Mouse (Mus musculus) midbrain, embryonic 13.5 days (tissue): ENCODE data around the gene Uba7. TPM values are rescaled to one million over a fixed set of nuclear protein-coding genes. Genes with fewer than 3 reads are reported as not detected.

ENCODE experiments used
- ATAC-seq: fragments of 200-750 bp; cut with Nextera tagmentation; 2 replicates; pipeline ENCODE4 v1.8.0; 2017; ENCODE audit warnings: mild to moderate bottlenecking, moderate TSS enrichment, moderate library complexity
- H3K27ac ChIP-seq: fragments of 300-500 bp; sonication (generic); 2 replicates; pipeline ENCODE4 v1.5.1; 2015; ENCODE audit warnings: inconsistent platforms, mild to moderate bottlenecking, moderate library complexity
- H3K27me3 ChIP-seq: fragments of 300-500 bp; sonication (generic); 2 replicates; pipeline ENCODE4 v1.6.1; 2015; ENCODE audit warnings: mild to moderate bottlenecking, inconsistent platforms
- H3K36me3 ChIP-seq: fragments of 300-500 bp; sonication (generic); 2 replicates; pipeline ENCODE4 v1.6.1; 2015; ENCODE audit warnings: mild to moderate bottlenecking, inconsistent platforms
- H3K4me1 ChIP-seq: fragments of 300-500 bp; sonication (generic); replicated peaks from 2 replicates; pipeline ENCODE4 v1.6.1; 2015; ENCODE audit warnings: inconsistent platforms
- H3K4me2 ChIP-seq: fragments of 300-500 bp; sonication (generic); replicated peaks from 2 replicates; pipeline ENCODE4 v1.6.1; 2015; ENCODE audit warnings: moderate library complexity, mild to moderate bottlenecking, inconsistent platforms
- H3K4me3 ChIP-seq: fragments of 300-500 bp; sonication (generic); replicated peaks from 2 replicates; pipeline ENCODE4 v1.5.1; 2015; ENCODE audit warnings: mild to moderate bottlenecking, inconsistent platforms
- H3K9ac ChIP-seq: fragments of 300-500 bp; sonication (generic); replicated peaks from 2 replicates; pipeline ENCODE4 v1.6.1; 2015; ENCODE audit warnings: mild to moderate bottlenecking, inconsistent platforms
- H3K9me3 ChIP-seq: fragments of 300-500 bp; sonication (generic); 2 replicates; pipeline ENCODE4 v1.6.1; 2016; ENCODE audit warnings: mild to moderate bottlenecking, inconsistent platforms
- WGBS: fragments of 180-500 bp; shearing (Covaris S2); methylation state at CpG from one replicate; pipeline ENCODE4 v1.1.7; 2015; 5-methylcytosine and 5-hydroxymethylcytosine counted together
- polyA plus RNA-seq: library from polyadenylated mRNA; unstranded; fragments of >200 nt; fragmentation: Nextera tagmentation; extraction: Ambion mirVana; gene quantifications from 2 replicates; pipeline ENCODE4 v1.2.1, GENCODE M21; 2015

The Uba7 gene
- polyA plus RNA-seq: 3.5 and 4.7 TPM in 2 replicates

DNA sequence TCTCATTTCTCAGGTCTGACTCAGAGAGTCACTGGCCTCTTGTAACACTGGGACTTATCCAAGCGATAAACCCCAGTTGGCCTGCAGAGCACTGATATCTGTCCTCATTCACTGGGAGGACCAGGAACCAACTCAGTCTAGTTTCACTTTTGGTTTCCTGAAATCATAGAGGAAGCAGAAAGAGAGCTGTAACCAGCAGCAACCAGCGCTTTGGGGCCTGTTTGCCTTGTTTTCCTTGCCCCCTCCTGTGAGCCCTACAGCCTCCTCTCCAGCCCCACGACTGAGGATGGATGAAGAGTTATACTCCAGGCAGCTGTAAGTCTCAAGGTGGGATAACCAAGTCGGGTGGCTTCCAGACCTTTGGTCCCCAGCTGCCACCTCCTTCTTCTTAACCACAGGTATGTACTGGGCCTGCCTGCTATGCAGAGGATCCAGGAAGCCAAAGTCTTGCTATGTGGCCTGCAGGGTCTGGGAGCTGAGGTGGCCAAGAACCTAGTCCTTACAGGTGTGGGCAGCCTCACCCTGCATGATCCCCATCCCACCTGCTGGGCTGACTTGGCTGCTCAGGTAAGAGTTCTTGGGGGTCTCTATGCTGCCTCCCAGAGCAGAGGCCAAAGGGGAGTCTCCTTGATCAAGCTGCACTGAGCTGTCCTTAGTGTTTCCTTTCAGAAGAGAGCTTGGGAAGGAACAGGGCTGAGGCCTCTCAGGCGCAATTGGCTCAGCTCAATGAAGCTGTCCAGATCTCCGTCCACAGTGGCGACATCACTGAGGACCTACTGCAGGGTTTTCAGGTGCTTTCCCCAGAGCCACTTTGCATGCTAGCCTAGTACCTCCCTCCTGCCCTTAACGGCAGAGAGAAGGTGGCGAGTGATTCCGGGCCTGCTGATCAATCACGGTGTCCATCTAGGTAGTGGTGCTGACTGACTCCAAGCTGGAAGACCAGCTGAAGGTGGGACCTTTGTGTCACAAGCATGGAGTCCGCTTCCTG is at the start of gene Uba7:
TSS of gene Uba7 (plus strand) at position 107 of the 988 bp plus-strand sequence.
- ATAC-seq: no peak
- 0 out of 2 replicates have a peak, but pooled peaks cover 1% of the 10 kb centered on the region for H3K36me3 ChIP-seq

DNA sequence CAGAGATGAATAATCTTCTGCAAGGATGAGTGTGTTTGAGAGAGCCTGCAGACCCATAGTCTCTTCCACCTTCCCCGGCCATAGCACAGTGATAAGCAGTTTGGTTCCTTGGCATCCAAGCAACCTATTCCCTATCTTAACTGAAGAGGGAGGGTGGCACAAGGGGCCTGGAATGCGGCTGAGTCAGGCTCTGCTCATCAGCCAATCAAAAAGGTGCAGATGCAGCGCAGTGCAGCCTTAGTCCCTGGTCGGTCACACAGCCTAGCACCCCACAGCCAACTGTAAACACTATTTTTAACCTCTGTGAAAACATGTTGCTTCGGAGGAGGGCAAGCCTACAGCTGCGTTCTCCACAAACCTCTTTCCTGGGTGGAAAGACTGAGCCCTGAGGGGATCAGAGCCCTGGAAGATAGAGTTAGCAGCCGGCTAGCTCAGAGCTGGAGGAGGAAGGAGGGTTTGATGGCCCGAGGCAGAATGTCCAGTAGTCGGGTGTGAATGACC is 48.3 kb upstream of the Uba7 start:
- Histone ChIP-seq H3K27me3 (no peaks in the 10 kb centered on the region), H3K9me3 (no peaks in the 10 kb centered on the region), H3K27ac (no peak overlapping the region), H3K9ac (no peak overlapping the region), H3K4me1 (peaks cover 22% of the 10 kb centered on the region), H3K4me2 (no peak overlapping the region), H3K4me3 (no peak overlapping the region), H3K36me3 (no peaks in the 10 kb centered on the region)
- WGBS: 63% methylated on average over 9 of the region's 9 CpGs
- ATAC-seq: no peak

More for the DNA sequence above, at the start of gene Uba7:
- Histone ChIP-seq H3K4me2 (no peak within 1 kb of the TSS), H3K4me3 (no peak within 1 kb of the TSS), H3K4me1 (no peaks in the 10 kb centered on the region), H3K27me3 (no peaks in the 10 kb centered on the region), H3K27ac (no peak within 1 kb of the TSS), H3K9ac (no peak within 1 kb of the TSS), H3K9me3 (no peaks in the 10 kb centered on the region)
- WGBS: 78% methylated on average over 12 of the region's 12 CpGs

GRCm38 (mm10) chr9:107927749-107928148 is 47.6 kb upstream of the Uba7 start:
- H3K9me3 ChIP-seq: no peaks in the 10 kb centered on the region
- no peak for ATAC-seq
- no peak overlapping the region for H3K4me2 ChIP-seq
- no peak overlapping the region for H3K27ac ChIP-seq
- 93% methylated on average over 5 of the region's 5 CpGs for WGBS
- no peak overlapping the region for H3K9ac ChIP-seq
- H3K27me3 ChIP-seq: no peaks in the 10 kb centered on the region
- H3K36me3 ChIP-seq: no peaks in the 10 kb centered on the region
- H3K4me1 ChIP-seq: peaks cover 26% of the 10 kb centered on the region
- no peak overlapping the region for H3K4me3 ChIP-seq

GRCm38 (mm10) chr9:107928169-107928568 is 47.1 kb upstream of the Uba7 start, which contains the start of gene Actl11:
Actl11 (plus strand) TSS chr9:107928469.
- ATAC-seq: no peak
- WGBS: 74% methylated on average over 3 of the region's 3 CpGs

GRCm38 (mm10) chr9:107932221-107932620 is 43.1 kb upstream of the Uba7 start:
- no peaks in the 10 kb centered on the region for H3K36me3 ChIP-seq
- no peak overlapping the region for H3K27ac ChIP-seq
- 64% methylated on average over 4 of the region's 4 CpGs for WGBS
- no peak overlapping the region for H3K4me2 ChIP-seq
- H3K4me3 ChIP-seq: no peak overlapping the region
- H3K9me3 ChIP-seq: no peaks in the 10 kb centered on the region
- ATAC-seq: no peak
- peaks cover 10% of the 10 kb centered on the region for H3K27me3 ChIP-seq
- H3K4me1 ChIP-seq: peaks cover 24% of the 10 kb centered on the region
- H3K9ac ChIP-seq: no peak overlapping the region

More at GRCm38 (mm10) chr9:107928169-107928568, 47.1 kb upstream of the Uba7 start, which contains the start of gene Actl11:
- Histone ChIP-seq H3K36me3 (no peaks in the 10 kb centered on the region), H3K9me3 (no peaks in the 10 kb centered on the region), H3K4me3 (no peak within 1 kb of the TSS), H3K27ac (no peak within 1 kb of the TSS), H3K4me1 (peaks cover 26% of the 10 kb centered on the region), H3K4me2 (no peak within 1 kb of the TSS), H3K27me3 (no peaks in the 10 kb centered on the region), H3K9ac (no peak within 1 kb of the TSS)

DNA sequence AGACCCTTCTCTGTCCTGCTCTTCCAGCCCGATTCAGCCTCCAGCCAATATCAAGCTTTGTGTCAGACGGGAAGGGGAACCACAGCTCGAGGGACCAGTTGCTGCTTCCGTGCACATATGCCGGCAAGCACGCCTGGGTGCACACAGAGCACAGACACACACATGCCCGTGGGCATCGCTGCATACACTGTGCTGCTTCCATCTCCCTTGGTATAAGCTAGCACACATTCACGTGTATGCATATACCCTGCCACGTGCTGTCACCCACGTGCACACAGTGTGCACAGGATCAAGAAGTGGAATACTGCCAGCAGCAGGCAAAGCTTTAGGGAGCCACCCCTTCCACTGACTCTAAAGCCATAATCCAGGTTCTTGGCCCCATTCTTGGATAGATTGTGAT is 41.2 kb upstream of the Uba7 start:
- Histone ChIP-seq H3K4me1 (peaks cover 29% of the 10 kb centered on the region), H3K9ac (no peak overlapping the region), H3K9me3 (no peaks in the 10 kb centered on the region), H3K4me3 (no peak overlapping the region), H3K4me2 (no peak overlapping the region), H3K36me3 (no peaks in the 10 kb centered on the region), H3K27me3 (peaks cover 10% of the 10 kb centered on the region), H3K27ac (no peak overlapping the region)
- no peak for ATAC-seq
- WGBS: 87% methylated on average over 11 of the region's 11 CpGs

- Histone ChIP-seq H3K9me3 (no peaks in the 10 kb centered on the region), H3K9ac (peak within 1 kb of the TSS; percentile 66), H3K36me3 (no peaks in the 10 kb centered on the region), H3K4me2 (peak within 1 kb of the TSS; percentile 87), H3K4me3 (peak within 1 kb of the TSS; percentile 51), H3K27ac (no peak within 1 kb of the TSS), H3K27me3 (peaks cover 10% of the 10 kb centered on the region), H3K4me1 (peaks cover 29% of the 10 kb centered on the region)
- no peak for ATAC-seq
- 11% methylated on average over 3 of the region's 3 CpGs for WGBS
These were observed 39.9 kb upstream of the Uba7 start, which contains the start of gene Camkv for GRCm38 (mm10) chr9:107935374-107935773. Camkv (plus strand) TSS chr9:107935674.

GRCm38 (mm10) chr9:107935790-107936214 is 39.5 kb upstream of the Uba7 start:
- 1% methylated on average over 41 of the region's 41 CpGs for WGBS
- ATAC-seq: peak; percentile 66
- H3K36me3 ChIP-seq: no peaks in the 10 kb centered on the region
- peak overlapping the region; percentile 66 for H3K9ac ChIP-seq
- peaks cover 29% of the 10 kb centered on the region for H3K4me1 ChIP-seq
- H3K4me2 ChIP-seq: peak overlapping the region; percentile 87
- peak overlapping the region; percentile 51 for H3K4me3 ChIP-seq
- no peak overlapping the region for H3K27ac ChIP-seq
- no peaks in the 10 kb centered on the region for H3K9me3 ChIP-seq
- H3K27me3 ChIP-seq: peaks cover 10% of the 10 kb centered on the region

DNA sequence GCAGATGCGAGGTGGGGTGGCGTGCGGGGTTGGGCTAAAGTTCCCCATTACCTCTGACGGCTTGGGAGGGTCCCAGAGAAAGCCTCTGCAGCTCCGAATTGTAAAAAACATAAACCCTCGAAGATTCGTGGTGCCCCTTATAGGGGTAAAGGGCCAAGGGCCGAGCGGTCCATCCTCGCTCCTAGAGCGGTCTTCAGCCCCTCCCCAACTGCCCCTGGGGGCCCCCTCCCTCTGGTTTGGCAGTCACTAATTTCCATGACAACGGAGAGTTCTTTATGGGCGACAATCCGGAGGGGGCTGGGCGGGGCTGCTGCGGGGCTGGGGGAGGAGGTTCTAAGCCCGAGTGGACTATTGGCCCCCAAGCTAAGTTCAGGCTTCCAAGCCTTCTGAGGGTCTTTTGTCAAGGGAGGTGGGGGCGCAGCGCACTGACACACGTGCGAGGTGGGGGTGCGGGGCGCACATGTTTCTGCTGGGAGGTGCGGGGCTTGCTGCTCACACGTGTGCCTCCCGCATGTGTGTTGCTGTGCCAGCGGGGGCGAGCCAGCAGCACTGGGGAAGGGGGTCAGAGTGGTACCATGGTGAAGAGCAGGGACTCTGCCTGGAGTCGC is 39.0 kb upstream of the Uba7 start:
- Histone ChIP-seq H3K27ac (no peak overlapping the region), H3K27me3 (peaks cover 10% of the 10 kb centered on the region), H3K4me3 (peak overlapping the region; percentile 51), H3K9ac (peak overlapping the region; percentile 66), H3K4me1 (peaks cover 29% of the 10 kb centered on the region), H3K36me3 (no peaks in the 10 kb centered on the region), H3K9me3 (no peaks in the 10 kb centered on the region), H3K4me2 (peak overlapping the region; percentile 87)
- WGBS: under 1% methylated on average over 29 of the region's 29 CpGs
- ATAC-seq: peak; percentile 65

- peak; percentile 28; the same call in 1 of the 2 replicates for ATAC-seq
- Histone ChIP-seq H3K27ac (0 out of 2 replicates have a peak overlapping the region, but pooled peaks have one; percentile 16), H3K4me1 (peaks cover 29% of the 10 kb centered on the region), H3K27me3 (peaks cover 10% of the 10 kb centered on the region), H3K4me2 (peak overlapping the region; percentile 87), H3K4me3 (peak overlapping the region; percentile 51), H3K9me3 (no peaks in the 10 kb centered on the region), H3K9ac (peak overlapping the region; percentile 66), H3K36me3 (no peaks in the 10 kb centered on the region)
- 2% methylated on average over 3 of the region's 3 CpGs for WGBS
These were observed 38.5 kb upstream of the Uba7 start for GRCm38 (mm10) chr9:107936831-107937230.

GRCm38 (mm10) chr9:107947241-107948194 is 27.8 kb upstream of the Uba7 start:
- WGBS: 92% methylated on average over 31 of the region's 31 CpGs
- Histone ChIP-seq H3K9me3 (no peaks in the 10 kb centered on the region), H3K27ac (no peak overlapping the region), H3K4me3 (no peak overlapping the region), H3K36me3 (no peaks in the 10 kb centered on the region), H3K27me3 (no peaks in the 10 kb centered on the region), H3K4me1 (peaks cover 16% of the 10 kb centered on the region), H3K9ac (no peak overlapping the region), H3K4me2 (no peak overlapping the region)
- no peak for ATAC-seq
